Mouse (Mus musculus): Measurements from ENCODE around the gene Eng.
A peak's percentile ranks its signal among the peaks of the same experiment; 100 is the strongest.

Eng gene

DNA sequence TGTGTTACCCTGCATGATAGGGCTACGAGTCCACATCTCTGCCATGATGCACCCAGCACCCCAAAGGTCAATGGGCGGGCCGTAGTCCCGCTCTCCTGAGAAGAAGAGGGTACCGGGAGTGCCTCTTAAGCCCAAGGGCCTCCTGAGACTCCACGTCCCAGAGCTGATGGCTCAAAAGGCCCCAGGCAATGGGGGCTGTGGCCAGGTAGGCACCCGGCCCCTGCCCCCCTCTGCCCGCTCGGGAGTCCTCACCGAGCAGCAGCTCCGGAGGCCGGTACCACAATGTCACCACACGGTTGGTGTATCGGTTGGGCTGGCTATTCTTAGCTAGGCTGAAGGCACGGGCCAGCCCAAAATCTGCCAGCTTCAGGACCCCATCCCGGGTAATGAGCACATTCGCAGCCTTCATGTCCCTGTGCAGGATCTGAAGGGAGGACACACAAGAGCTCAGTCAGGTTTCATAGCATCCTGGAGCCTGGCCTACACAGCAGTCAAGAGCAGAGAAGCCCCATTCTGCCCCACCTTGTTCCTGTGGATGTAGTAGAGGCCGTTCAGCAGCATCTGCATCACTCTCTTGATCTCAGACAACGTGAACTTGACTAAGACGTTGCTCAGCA lies 63.2 kb downstream of the Eng start:
- DNase-seq (ENCODE audit: low read depth in 2 of 2, low spot score in 2 of 2) = no peak

DNA sequence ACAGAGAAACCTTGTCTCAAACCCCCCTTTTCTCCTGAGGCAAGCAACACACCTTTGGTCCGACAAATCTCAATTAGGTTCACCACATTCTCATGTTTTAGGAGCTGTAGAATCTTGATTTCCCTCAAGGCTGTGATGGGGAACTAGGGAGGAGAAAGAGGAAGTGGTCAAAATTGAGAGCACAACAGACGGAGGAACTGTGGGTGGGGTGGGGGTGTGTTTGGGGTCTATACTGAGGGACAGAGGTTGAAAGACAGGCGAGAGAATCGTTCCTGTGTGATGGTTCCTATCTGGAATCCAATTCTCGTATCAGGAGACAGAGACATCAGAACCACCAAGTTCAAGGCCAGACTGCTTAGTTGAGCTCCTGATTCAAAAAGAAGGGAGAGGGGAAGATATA lies 64.0 kb downstream of the Eng start:
- no peak for DNase-seq (ENCODE audit: low read depth in 2 of 2, low spot score in 2 of 2)

DNA sequence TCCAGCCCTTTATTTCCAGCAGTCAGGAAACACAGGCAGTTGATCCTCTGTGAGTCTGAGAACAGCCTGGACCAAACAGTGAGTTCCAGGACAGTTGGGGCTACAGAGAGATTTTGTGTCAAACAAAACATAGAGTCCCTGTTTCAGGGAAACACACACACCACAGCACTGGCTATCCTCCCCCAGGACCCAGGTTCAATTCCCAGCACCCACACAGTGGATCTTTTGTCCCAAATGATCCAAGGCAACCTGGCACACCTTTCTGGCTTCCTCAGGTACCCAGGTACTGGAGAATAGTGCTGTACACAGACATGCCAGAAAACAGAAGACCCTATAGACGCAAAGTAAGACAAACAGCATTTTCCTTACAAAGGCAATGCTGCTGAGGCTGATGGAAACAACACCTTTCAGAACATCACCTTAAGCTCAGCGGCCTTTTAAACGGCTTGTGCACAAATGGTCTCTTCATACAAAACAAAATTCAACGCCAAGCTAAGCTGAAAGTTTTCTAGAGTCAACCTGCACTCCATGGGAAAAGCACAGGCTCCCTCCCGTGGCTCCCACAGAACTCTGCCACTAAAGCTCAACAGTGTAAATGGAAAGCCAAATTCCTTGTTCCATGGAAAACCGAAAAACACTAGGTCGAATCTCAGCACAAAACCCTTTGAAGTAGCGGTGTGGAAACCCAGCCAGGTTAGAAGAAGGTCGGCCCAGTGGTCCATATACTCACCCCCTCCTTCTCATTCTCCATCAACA lies 65.1 kb downstream of the Eng start:
- DNase-seq (ENCODE audit: low read depth in 2 of 2, low spot score in 2 of 2) = no peak

DNA sequence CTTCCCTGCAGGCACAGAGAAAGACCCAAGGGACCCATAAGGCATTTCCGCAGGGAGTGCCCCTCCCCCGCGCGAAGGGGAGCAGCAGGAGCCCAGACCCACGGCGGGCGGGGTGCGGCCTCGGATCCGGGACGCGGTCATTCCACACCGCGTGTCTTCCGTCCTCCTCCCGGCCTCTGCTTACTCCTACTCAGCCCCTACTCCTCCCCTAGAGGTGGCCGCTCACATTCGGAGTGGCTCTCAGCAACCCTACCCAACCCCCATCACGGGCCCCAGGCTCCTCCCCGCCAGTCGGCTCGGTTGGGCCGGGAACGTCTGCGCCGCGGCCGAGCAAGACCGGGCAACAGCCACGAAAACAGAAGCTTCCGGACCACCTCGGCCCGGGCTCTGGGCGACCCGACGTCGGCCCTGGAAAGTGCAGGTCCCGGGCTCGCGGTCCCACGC lies 65.7 kb downstream of the Eng start:
- DNase-seq (ENCODE audit: low read depth in 2 of 2, low spot score in 2 of 2) = peak; percentile 38 to 43

DNA sequence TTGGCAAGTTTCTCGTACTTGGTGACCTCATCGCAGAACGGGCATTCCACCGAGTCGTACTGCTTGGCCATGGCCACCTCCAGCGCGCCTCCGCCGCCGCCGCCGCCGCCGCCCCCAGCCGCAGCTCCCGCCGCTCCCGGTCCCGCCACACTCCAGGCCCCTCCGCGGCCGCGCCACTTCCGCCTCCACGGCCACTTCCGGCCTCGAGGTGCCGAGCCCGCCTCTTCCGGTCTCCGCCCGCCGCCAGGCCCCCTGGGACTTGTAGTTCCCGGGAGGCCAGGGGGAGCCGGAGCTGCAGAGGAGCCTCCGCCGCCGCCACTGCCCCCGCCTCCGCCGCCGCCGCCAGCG lies 66.2 kb downstream of the Eng start:
- peak; percentile 95 to 97 for DNase-seq (ENCODE audit: low read depth in 2 of 2, low spot score in 2 of 2)

DNA sequence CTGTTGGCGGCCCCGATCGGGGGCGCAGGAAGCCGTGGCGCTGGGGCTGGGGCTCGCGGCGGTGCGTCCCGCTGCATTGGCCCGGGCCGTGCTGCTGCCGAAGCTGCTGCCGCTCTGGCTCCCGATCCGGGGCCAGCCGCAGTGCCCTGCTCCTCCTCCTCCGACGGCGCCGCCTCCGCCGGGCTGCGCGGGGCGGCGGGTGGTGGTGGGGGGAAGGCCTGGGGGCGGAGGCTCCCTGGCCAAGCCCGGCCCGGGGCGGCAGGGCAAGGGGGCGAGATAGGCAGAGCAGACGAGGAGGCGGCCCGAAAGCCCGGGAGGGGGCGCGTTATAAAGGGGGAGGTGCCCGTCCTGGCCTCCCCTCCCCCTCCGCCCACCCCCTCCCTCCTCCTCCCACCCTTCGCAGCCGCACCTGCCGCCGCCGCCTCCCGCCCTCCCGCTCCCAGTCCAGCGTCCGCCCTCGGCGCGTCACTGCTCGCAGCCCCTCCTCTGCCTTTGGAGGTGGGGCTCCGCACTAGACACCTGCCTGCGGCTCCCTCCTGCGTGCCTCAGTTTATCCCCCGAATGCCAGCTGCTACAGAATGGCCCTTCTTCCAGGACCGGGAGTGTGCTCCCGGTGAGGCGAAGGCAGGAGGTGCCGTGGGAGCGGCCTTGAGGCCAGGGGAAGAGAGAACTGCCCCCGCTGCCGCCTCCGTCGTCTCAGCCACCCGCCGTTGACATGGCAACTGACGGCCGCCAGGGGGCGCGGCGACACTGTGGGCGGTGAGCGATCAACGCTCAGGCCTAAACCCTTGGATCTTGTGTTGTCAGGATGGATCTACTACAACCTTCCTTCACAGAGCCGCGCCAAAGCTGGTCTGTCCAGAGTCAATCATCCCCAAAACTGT lies 66.8 kb downstream of the Eng start, which contains the start of gene Cdk9:
Gene Cdk9, minus strand, starts transcription at position 143 of the 884 bp plus-strand sequence.
- DNase-seq (ENCODE audit: low read depth in 2 of 2, low spot score in 2 of 2) = peak; percentile 93 to 95

DNA sequence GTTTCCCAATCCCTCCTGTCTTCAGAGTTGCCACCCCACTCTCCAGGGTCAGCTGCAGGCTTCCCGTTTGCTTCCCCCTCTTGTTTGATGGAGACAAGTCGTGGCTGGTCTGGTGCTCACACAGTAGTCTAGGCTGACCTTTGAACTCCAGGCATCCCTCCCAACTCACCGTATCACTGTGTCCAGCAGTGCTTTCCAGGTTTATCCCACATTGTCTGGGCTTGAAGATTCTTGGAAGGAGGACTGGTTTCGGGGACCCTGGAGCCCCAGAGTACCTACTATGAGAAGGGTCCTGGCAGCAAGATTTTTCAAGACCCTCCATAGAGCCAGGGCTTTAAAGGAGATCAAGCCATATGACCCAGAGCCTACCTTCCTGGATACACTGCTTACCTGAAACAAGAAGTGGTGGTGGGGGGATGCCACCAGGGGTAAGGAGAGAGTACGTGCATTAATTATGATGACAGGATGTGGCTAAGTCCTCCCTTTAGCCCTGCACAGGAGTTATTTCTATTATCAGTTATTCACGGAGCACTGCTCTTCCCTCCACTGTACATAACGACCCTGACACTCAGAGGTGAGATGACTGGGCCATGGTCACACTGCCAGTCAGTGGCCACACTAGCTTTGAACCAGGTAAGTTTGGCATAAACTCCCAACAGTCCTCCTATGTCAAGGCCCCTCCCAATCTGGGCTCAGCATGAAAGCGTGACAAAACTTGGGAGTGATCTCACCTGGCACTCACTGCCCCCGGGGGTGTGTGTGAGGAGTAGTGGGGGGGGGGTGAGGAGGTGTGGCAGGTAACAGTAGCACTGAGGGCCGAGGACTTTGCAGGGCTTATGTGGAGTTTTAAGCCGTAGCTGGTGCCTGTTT lies 68.0 kb downstream of the Eng start:
- no peak for DNase-seq (ENCODE audit: low read depth in 2 of 2, low spot score in 2 of 2)

DNA sequence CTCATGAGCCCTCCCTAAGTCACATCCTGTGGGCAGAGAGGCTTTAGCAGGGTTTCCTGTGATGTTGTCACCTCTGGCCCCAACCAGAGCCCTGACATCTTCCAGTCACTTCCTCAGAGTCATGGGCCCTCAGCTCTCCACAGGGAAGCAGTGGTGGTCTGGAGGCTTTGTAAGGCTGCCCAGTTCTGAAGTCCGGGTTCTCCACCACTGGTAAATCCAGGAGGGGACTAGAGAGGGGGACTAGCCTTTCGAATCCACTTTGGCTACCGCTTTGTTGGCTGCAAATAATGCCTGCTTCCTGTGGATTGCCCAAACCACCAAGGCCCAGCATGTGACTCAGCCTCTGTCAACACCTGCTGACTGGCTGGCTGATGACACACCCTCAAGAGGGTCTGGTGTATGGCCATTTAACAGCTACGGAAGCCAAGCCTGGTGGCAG lies 68.6 kb downstream of the Eng start:
- peak; percentile 34 to 48 for DNase-seq (ENCODE audit: low read depth in 2 of 2, low spot score in 2 of 2)

DNA sequence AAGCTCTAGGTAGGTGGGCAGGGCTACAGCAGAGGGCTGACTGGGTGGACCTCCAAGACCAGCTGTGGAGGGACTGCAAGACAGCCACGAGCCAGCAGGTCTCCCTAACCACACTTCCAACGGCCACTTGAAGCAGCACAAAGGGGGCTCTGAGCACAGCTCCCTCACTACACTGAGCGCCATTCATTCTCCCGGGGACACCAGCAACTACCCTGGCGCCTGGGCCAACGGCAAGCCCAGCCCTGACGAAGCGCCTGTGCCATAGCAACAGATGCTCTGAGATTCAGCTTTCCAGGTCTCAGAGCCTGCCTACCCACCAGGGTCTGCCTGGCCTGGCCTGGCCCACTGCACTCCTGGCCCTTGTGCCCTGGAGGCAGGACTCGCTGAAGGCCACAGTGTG lies 72.4 kb downstream of the Eng start:
- DNase-seq (ENCODE audit: low read depth in 2 of 2, low spot score in 2 of 2) = no peak

DNA sequence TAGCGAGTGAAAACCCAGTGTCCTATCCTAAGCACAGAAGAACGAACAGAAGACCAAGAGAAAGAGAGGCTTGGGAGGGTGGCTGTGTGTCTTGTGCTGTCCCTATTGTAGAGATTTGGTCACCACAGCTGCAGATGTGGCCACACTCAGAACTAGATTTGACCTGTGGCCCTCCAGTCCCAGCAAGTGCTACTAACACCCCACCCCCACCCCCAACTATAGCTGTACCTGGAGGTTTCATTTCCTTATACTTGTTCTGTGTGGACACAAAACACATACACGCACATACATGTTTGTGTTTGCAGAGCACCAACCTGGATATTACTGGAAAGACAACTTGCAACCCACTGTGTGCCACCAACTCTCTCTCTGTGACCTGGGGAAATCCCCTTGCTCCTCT lies 73.7 kb downstream of the Eng start:
- no peak for DNase-seq (ENCODE audit: low read depth in 2 of 2, low spot score in 2 of 2)

DNA sequence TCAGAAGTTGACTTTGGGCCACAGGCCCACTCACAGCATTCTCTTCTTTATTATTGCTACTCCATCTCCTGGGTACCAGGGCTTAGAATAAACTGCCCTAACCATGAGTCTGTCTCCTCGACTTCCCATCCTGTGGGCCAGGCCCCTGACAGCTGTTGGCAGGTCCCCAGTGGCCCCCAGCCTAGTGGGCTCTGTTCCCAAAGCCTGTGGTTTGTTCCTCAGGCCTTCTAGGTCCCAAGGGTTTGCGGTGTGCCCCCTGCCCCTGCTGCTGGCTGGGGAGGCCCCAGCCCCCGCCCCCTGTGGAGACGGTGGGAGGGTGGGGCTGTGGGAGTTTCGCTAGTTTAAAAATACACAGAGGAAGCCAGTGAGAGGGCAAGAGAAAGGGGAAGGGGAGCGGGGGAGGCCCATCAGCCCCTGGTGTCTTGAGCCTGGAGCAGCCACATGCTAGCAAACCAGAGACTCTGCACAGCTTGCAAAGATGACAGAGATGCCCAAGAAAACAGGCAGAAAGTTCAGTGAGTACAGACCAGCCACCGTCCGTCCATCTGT lies 74.4 kb downstream of the Eng start, which contains the start of gene Sh2d3c:
Gene Sh2d3c, plus strand, starts transcription at position 375 of the 549 bp plus-strand sequence.
- DNase-seq (ENCODE audit: low read depth in 2 of 2, low spot score in 2 of 2) = no peak

DNA sequence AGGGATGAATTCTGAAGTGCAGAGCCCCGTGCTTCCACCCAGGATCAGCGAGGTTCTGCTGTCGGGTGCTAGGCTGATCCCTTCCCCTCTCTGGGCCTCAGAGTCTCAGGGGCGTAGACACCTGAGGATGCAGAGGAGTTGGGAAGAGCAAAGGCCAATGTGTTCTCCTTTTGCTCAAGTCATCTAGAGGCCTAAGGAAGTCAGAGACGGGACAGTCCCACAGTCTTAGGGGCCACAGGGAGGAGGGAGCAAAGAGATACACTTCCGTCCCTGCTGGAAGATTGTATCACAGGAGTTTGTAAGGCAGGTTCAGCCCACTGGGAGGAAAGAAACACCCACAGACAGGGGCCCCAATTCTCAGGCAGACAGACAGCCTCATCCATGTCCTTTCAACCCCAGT lies 75.7 kb downstream of the Eng start:
- DNase-seq (ENCODE audit: low read depth in 2 of 2, low spot score in 2 of 2) = no peak

DNA sequence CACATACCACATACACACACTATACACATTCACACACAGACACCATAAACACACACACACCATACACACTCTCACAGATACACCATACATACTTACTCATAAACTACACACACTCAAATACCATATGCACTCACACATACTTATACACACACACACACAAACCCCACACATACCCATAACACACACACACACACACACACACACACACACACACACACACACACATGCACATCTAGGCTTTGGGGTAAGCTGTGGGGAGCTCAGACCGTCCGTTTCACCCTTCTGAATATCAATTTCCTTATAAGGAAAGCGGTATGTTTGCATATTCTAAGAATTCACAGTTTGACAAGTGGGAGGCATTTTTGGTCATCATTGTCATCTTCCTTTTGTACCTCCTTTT lies 76.2 kb downstream of the Eng start:
- DNase-seq (ENCODE audit: low read depth in 2 of 2, low spot score in 2 of 2) = no peak

DNA sequence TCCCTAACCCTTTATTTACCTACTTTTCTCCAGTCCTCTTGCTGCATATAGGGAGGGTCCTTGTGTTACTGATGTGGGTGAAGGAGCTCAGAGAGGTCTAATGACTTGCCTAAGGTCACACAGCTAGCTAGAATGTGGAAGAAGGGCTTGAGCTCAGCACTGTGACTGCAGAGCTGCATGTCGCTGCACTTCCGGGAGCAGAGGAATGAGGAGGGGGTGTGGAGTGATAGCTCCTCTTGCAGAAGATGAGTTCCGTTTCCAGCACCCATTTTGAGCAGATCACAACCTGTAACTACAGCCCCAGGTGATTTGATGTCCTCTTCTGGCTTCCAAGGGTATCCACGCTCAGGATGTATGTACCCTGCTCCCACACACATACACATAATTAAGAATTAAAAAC lies 77.8 kb downstream of the Eng start:
- DNase-seq (ENCODE audit: low read depth in 2 of 2, low spot score in 2 of 2) = no peak

DNA sequence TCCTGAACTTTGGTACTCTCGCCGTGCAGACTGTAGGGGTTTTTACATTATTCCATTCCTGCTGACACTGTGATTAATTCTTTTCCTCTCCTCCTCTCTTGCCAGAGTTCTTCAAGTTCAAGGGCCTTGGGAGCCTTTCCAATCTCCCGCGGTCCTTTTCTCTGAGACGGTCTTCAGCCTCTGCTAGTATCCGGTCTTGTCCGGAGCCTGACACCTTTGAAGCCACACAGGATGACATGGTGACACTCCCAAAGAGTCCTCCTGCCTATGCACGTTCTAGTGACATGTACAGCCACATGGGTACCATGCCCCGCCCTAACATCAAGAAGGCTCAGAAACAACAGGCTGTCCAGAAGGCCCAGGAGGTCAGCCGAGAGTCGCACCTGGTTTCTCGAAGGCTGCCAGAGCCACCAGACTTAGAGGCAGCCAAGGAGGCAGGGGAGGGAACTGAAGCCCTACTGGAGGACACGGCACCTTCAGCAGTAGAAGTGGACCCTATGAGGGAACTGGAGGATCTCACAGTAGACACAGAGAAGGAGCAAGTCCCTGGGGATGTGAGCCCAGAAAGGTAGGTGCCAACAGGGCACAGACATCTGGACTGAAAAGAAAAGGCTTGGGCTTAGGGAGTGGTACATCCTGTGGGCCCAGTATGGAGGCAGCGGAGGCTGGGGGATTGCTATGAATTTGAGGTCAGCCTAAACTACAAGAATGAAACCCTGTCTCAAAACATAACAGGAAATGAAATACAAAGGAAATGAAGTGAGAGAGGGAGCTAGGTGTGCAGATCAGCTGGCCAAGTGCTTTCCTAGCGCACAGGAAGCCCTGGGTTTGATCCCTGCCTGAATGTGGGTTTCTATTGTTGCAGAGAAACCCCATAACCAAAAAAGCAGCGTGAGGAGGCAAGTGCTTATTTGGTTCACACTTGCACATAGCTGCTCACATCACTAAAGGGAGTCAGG lies 78.7 kb downstream of the Eng start:
- peak; percentile 62 to 73 for DNase-seq (ENCODE audit: low read depth in 2 of 2, low spot score in 2 of 2)

DNA sequence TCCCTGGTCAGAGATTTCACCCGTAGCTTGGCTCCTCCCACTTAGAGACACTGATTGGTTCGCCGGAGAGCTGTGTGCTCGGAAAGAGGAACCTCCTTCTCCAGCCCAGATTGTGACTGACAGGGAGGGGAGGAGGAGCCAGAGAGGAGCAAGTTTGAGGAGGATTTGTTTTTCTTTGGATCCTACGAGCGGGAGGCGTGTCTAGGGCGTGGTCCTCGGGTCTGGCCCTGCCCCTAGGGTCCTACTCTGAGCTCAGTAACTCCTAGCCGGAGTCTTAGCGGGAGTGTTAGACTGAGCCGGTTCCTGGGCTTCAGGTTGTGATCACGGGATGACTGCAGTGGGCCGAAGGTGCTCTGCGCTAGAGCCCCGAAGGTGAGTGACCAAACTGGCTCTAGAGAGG lies 81.0 kb downstream of the Eng start:
- DNase-seq (ENCODE audit: low read depth in 2 of 2, low spot score in 2 of 2) = peak; percentile 38 to 50

DNA sequence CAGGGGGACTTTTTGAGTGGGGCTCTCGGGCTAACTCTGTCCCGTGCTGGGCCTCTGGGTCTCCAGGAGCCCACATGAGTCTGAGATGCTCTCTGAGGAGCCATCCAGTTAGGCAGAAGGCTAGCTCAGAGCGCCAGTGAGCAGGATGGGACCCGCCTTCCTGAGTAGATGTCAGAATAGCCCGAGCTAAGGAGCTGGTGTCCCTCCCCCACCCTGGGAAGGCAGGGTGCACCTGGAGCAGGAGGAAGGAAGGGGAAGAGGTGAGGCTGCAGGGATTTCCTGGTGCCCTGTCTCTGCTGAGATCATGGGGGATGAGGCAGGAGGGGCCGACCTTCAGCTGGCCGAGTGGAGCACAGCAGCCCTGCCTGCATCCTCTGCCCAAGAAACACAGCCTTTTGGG lies 82.1 kb downstream of the Eng start:
- DNase-seq (ENCODE audit: low read depth in 2 of 2, low spot score in 2 of 2) = no peak

DNA sequence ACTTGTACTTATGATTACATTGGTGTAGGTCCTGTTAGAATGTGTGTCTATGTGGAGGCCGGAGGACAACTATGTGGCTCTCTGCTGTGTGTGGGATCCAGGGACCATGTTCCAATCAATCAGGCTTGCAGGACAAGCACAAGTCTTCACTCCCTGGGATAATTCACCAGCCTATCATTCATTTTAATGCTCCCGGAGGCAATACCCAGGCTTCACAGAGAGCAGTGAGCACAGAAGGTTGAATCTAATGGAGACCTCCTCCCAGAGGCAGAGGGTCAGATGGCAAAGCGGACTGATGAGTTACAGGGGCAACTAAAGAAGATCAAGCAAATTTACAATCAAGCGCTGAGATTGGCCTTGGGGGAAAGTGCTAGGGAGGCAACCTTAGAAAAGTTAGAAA lies 83.2 kb downstream of the Eng start:
- DNase-seq (ENCODE audit: low read depth in 2 of 2, low spot score in 2 of 2) = no peak

DNA sequence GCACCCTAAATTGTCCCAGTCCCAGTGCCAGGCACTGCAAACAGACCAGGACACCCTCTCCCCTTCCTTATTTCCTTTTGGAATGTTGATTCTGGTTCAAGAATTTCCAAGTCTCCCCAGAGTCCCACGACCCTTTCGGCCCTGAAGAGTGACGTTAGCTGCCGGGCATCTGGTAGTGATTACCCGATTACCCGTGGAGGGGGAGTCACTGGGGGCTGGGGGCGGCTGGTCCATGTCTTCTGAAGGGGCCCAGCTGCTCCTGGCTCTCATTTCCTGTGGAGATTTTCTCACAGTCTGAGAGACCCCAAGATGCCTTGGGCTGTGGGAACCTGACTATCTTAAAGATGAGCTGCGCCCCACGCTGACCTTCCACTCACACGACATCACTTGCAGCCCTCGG lies 84.5 kb downstream of the Eng start:
- no peak for DNase-seq (ENCODE audit: low read depth in 2 of 2, low spot score in 2 of 2)
